14 mouse cellular contexts compared by ENCODE assay signal in genomic region chr8:84837912-84838470, GRCm38 (mm10). TPM values are rescaled to one million over a fixed set of nuclear protein-coding genes. Genes with fewer than 3 reads are reported as not detected.
DNase-seq lines count a peak whose midpoint lies in the region; ATAC-seq and TF ChIP-seq lines count a peak whose summit lies in the region.
"Had no signal": no experiment of that assay in that cellular context is flagged by ENCODE, and none has a peak within 500 bp of the region (broad histone marks: within the 10 kb centered on the region; RNA-seq: fewer than 3 reads in every experiment).

No protein-coding gene starts in this region.

- intact Hi-C loops in heart, postnatal 14 days (cut with DNase I) = loop anchor here (10.0 kb wide), 1 partner anchor 823 kb away; the partner anchor contains the start of gene 2210011C24Rik

- WGBS in heart, embryonic 12.5 days = 81% methylated on average over 15 of the region's 15 CpGs
- WGBS in neural tube, embryonic 12.5 days = 80% methylated on average over 15 of the region's 15 CpGs
- WGBS in liver, postnatal 0 days (ENCODE audit: insufficient replicate concordance) = 79% methylated on average over 15 of the region's 15 CpGs

- peaks cover 36% of the 10 kb centered on the region for H3K4me1 ChIP-seq in heart, embryonic 12.5 days (replicated peaks)
- peaks cover 38% of the 10 kb centered on the region for H3K4me1 ChIP-seq in neural tube, embryonic 12.5 days
- H3K4me1 ChIP-seq in erythroblast, embryonic 14.5 days (ENCODE audit: control insufficient read depth) = peaks cover 90% of the 10 kb centered on the region
- peaks cover 26% of the 10 kb centered on the region for H3K4me1 ChIP-seq in liver, postnatal 0 days (ENCODE audit: insufficient read depth)

- H3K4me2 ChIP-seq in heart, embryonic 12.5 days = peak overlapping the region; percentile 68
- H3K4me2 ChIP-seq in neural tube, embryonic 12.5 days (replicated peaks) = 0 out of 2 replicates have a peak overlapping the region, but pooled peaks have one; percentile 16
- H3K4me2 ChIP-seq in liver, postnatal 0 days (ENCODE audit: low read depth, low read length) = peak overlapping the region; percentile 67
- H3K4me2 ChIP-seq: hindbrain, embryonic 15.5 days had no signal

- H3K4me3 ChIP-seq in heart, embryonic 12.5 days = peak overlapping the region; percentile 9; the same call in 1 of the 2 replicates
- H3K4me3 ChIP-seq in neural tube, embryonic 12.5 days = 0 out of 2 replicates have a peak overlapping the region, but pooled peaks have one; percentile 1
- peak overlapping the region; percentile 95 for H3K4me3 ChIP-seq in erythroblast, embryonic 14.5 days (replicated peaks)
- H3K4me3 ChIP-seq in liver, postnatal 0 days (ENCODE audit: low read depth, low read length) = peak overlapping the region; percentile 53
- H3K4me3 ChIP-seq: hindbrain, embryonic 15.5 days had no signal

- no peak for DNase-seq in heart, postnatal 14 days
- DNase-seq in neural tube, embryonic 10.5 days (ENCODE audit: extremely low spot score, low spot score) = no peak
- no peak for DNase-seq in liver, postnatal 0 days
- DNase-seq in ovary, postnatal 10 days (ENCODE audit: low spot score) = no peak
- no peak for DNase-seq in adipocyte (ENCODE audit: low spot score)
- DNase-seq: cerebellum, adult 9-10 months; gastrocnemius, postnatal 36 days; lung, postnatal 36 days; retina, postnatal 1 day; thymus, postnatal 4 days had no signal

- peaks cover 72% of the 10 kb centered on the region for H3K36me3 ChIP-seq in heart, embryonic 12.5 days
- H3K36me3 ChIP-seq in neural tube, embryonic 12.5 days = peaks cover 69% of the 10 kb centered on the region
- peaks cover 97% of the 10 kb centered on the region for H3K36me3 ChIP-seq in erythroblast, embryonic 14.5 days (ENCODE audit: control insufficient read depth)
- peaks cover 74% of the 10 kb centered on the region for H3K36me3 ChIP-seq in liver, postnatal 0 days (replicated peaks; ENCODE audit: insufficient read depth, low read length)

- TF ChIP-seq EP300 in liver, postnatal 0 days (IDR thresholded peaks at IDR 0.05; ENCODE audit: low read depth) = no peak

- no peak overlapping the region for H3K9ac ChIP-seq in heart, embryonic 12.5 days
- H3K9ac ChIP-seq in neural tube, embryonic 12.5 days = no peak overlapping the region
- peak overlapping the region; percentile 76 for H3K9ac ChIP-seq in liver, postnatal 0 days (replicated peaks)
- H3K9ac ChIP-seq: hindbrain, embryonic 15.5 days had no signal

- no peaks in the 10 kb centered on the region for H3K27me3 ChIP-seq in heart, embryonic 12.5 days (replicated peaks)
- no peaks in the 10 kb centered on the region for H3K27me3 ChIP-seq in neural tube, embryonic 12.5 days (replicated peaks)
- no peaks in the 10 kb centered on the region for H3K27me3 ChIP-seq in erythroblast, embryonic 14.5 days (ENCODE audit: control insufficient read depth)
- H3K27me3 ChIP-seq in liver, postnatal 0 days (ENCODE audit: insufficient read depth, low read length) = no peaks in the 10 kb centered on the region
- H3K27me3 ChIP-seq: hindbrain, embryonic 15.5 days had no signal

- no peaks in the 10 kb centered on the region for H3K9me3 ChIP-seq in heart, embryonic 12.5 days (replicated peaks)
- no peaks in the 10 kb centered on the region for H3K9me3 ChIP-seq in neural tube, embryonic 12.5 days
- H3K9me3 ChIP-seq in erythroblast, embryonic 14.5 days (ENCODE audit: control insufficient read depth, low read length) = no peaks in the 10 kb centered on the region
- H3K9me3 ChIP-seq in liver, postnatal 0 days (ENCODE audit: low read length) = no peaks in the 10 kb centered on the region
- H3K9me3 ChIP-seq: hindbrain, embryonic 15.5 days had no signal

- no peak for TF ChIP-seq CTCF in liver, postnatal 0 days (IDR thresholded peaks at IDR 0.05; ENCODE audit: low read depth)

- ATAC-seq in heart, embryonic 12.5 days (ENCODE audit: insufficient number of reproducible peaks, low FRiP score) = no peak
- no peak for ATAC-seq in neural tube, embryonic 12.5 days (ENCODE audit: low FRiP score, low read depth)
- peak; percentile 10 for ATAC-seq in liver, postnatal 0 days

- no peak overlapping the region for H3K27ac ChIP-seq in heart, embryonic 12.5 days (ENCODE audit: poor library complexity, severe bottlenecking)
- H3K27ac ChIP-seq in neural tube, embryonic 12.5 days = no peak overlapping the region
- peak overlapping the region; percentile 88 for H3K27ac ChIP-seq in liver, postnatal 0 days (ENCODE audit: low read depth)
- H3K27ac ChIP-seq: hindbrain, embryonic 15.5 days had no signal

RNA-seq across cellular contexts. Expression of gene Rad23a, which starts 2.5 kb away (rescaled TPM):
- polyA plus RNA-seq in heart, embryonic 12.5 days (2016; fragmentation: Nextera tagmentation; extraction: Ambion mirVana) = 129 and 131 TPM in 2 replicates
- 10 to 100 TPM; 78.9 to 79.9 TPM for total RNA-seq in heart, postnatal 14 days (2021)
- 89.7 and 94.8 TPM in 2 replicates for polyA plus RNA-seq in neural tube, embryonic 12.5 days (2016; fragmentation: Nextera tagmentation; extraction: Ambion mirVana)
- 740 and 808 TPM in 2 replicates for polyA plus RNA-seq in erythroblast, embryonic 14.5 days (2012)
- polyA plus RNA-seq in liver, postnatal 0 days (2015; fragmentation: Nextera tagmentation; extraction: Ambion mirVana) = 154 and 164 TPM in 2 replicates

RNA-seq across cellular contexts. Expression of gene Gadd45gip1, which starts 6.7 kb away (rescaled TPM):
- polyA plus RNA-seq in heart, embryonic 12.5 days (2016; fragmentation: Nextera tagmentation; extraction: Ambion mirVana) = 50.9 and 52.1 TPM in 2 replicates
- total RNA-seq in heart, postnatal 14 days (2021) = 10 to 100 TPM; 23.0 to 25.0 TPM
- polyA plus RNA-seq in neural tube, embryonic 12.5 days (2016; fragmentation: Nextera tagmentation; extraction: Ambion mirVana) = 39.7 and 40.1 TPM in 2 replicates
- 10.3 and 11.6 TPM in 2 replicates for polyA plus RNA-seq in erythroblast, embryonic 14.5 days (2012)
- 31.9 and 34.9 TPM in 2 replicates for polyA plus RNA-seq in liver, postnatal 0 days (2015; fragmentation: Nextera tagmentation; extraction: Ambion mirVana)

RNA-seq across cellular contexts. Expression of gene Calr, which starts 8.7 kb away (rescaled TPM):
- 747 and 767 TPM in 2 replicates for polyA plus RNA-seq in heart, embryonic 12.5 days (2016; fragmentation: Nextera tagmentation; extraction: Ambion mirVana)
- 100 to 1,000 TPM; 262 to 331 TPM for total RNA-seq in heart, postnatal 14 days (2021)
- 753 and 769 TPM in 2 replicates for polyA plus RNA-seq in neural tube, embryonic 12.5 days (2016; fragmentation: Nextera tagmentation; extraction: Ambion mirVana)
- 29.4 and 30.9 TPM in 2 replicates for polyA plus RNA-seq in erythroblast, embryonic 14.5 days (2012)
- polyA plus RNA-seq in liver, postnatal 0 days (2015; fragmentation: Nextera tagmentation; extraction: Ambion mirVana) = 331 and 375 TPM in 2 replicates

RNA-seq across cellular contexts. Expression of gene Dand5, which starts 15.4 kb away (rescaled TPM):
- 4.6 and 6.2 TPM in 2 replicates for polyA plus RNA-seq in heart, embryonic 12.5 days (2016; fragmentation: Nextera tagmentation; extraction: Ambion mirVana)
- 1 to 10 TPM; 6.1 to 6.4 TPM for total RNA-seq in heart, postnatal 14 days (2021)
- 6.5 and 8.3 TPM in 2 replicates for polyA plus RNA-seq in neural tube, embryonic 12.5 days (2016; fragmentation: Nextera tagmentation; extraction: Ambion mirVana)
- 1.3 and 1.5 TPM in 2 replicates for polyA plus RNA-seq in erythroblast, embryonic 14.5 days (2012)
- polyA plus RNA-seq in liver, postnatal 0 days (2015; fragmentation: Nextera tagmentation; extraction: Ambion mirVana) = 2.4 and 2.5 TPM in 2 replicates

RNA-seq across cellular contexts. Expression of gene Farsa, which starts 18.8 kb away (rescaled TPM):
- 53.6 and 59.2 TPM in 2 replicates for polyA plus RNA-seq in heart, embryonic 12.5 days (2016; fragmentation: Nextera tagmentation; extraction: Ambion mirVana)
- 10 to 100 TPM; 23.7 to 27.8 TPM for total RNA-seq in heart, postnatal 14 days (2021)
- 108 and 110 TPM in 2 replicates for polyA plus RNA-seq in neural tube, embryonic 12.5 days (2016; fragmentation: Nextera tagmentation; extraction: Ambion mirVana)
- 9.0 and 9.3 TPM in 2 replicates for polyA plus RNA-seq in erythroblast, embryonic 14.5 days (2012)
- 30.3 and 33.6 TPM in 2 replicates for polyA plus RNA-seq in liver, postnatal 0 days (2015; fragmentation: Nextera tagmentation; extraction: Ambion mirVana)

Comparison
In these comparisons a context has a peak if more than half of its experiments do, and no peak if none do; other contexts are left out.
1. H3K4me2 ChIP-seq: peak in every context shown above with its lines; median percentile 68 in heart, embryonic 12.5 days; 67 in liver, postnatal 0 days; 16 in neural tube, embryonic 12.5 days.
2. H3K4me3 ChIP-seq: peak in every context shown above with its lines; median percentile 95 in erythroblast, embryonic 14.5 days; 53 in liver, postnatal 0 days; 9 in heart, embryonic 12.5 days; 1 in neural tube, embryonic 12.5 days.
3. RNA of gene Calr, which starts 8.7 kb away (polyA plus RNA-seq): 753 to 769 TPM in neural tube, embryonic 12.5 days, 747 to 767 TPM in heart, embryonic 12.5 days and 331 to 375 TPM in liver, postnatal 0 days; 29.4 to 30.9 TPM in erythroblast, embryonic 14.5 days; every median in the first group is over 10 times any median in the second.